9 mouse cellular contexts compared by ENCODE assay signal in genomic region chr6:108772913-108773312, GRCm38 (mm10). TPM values are rescaled to one million over a fixed set of nuclear protein-coding genes. Genes with fewer than 3 reads are reported as not detected.
DNase-seq lines count a peak whose midpoint lies in the region; ATAC-seq and TF ChIP-seq lines count a peak whose summit lies in the region.
"Had no signal": no experiment of that assay in that cellular context is flagged by ENCODE, and none has a peak within 500 bp of the region (broad histone marks: within the 10 kb centered on the region; RNA-seq: fewer than 3 reads in every experiment).

No protein-coding gene starts in this region.

- WGBS in forebrain, embryonic 13.5 days, result 18% methylated on average over 9 of the region's 9 CpGs

- no peaks in the 10 kb centered on the region for H3K36me3 ChIP-seq in G1E (replicated peaks)
- no peaks in the 10 kb centered on the region for H3K36me3 ChIP-seq in forebrain, embryonic 13.5 days (ENCODE audit: poor library complexity, severe bottlenecking)
- H3K36me3 ChIP-seq: hindbrain, embryonic 15.5 days had no signal

- peak; percentile 93 for TF ChIP-seq CTCF in G1E (IDR thresholded peaks at IDR 0.05; ENCODE audit: low read depth, low read length)

- peak; percentile 47 for DNase-seq in G1E (ENCODE audit: low spot score)
- DNase-seq in c-Kit-positive CD71-positive TER-119-positive erythroid progenitor cells, embryonic 14.5 days (ENCODE audit: low spot score), result peak; percentile 58
- DNase-seq in heart, postnatal 4 days, result peak; percentile 91
- DNase-seq in layer of hippocampus, adult 8-10 months (ENCODE audit: low spot score in 2 of 2), result peak; percentile 60 to 82
- DNase-seq in lung, postnatal 14 days, result peak; percentile 88
- DNase-seq in retina, postnatal 1 day, result peak; percentile 82
- peak; percentile 93 for DNase-seq in thymus, postnatal 4 days

- H3K27me3 ChIP-seq in G1E (ENCODE audit: insufficient read depth, low read length), result peaks cover 9% of the 10 kb centered on the region; the same call in 1 of the 2 replicates
- no peaks in the 10 kb centered on the region for H3K27me3 ChIP-seq in forebrain, embryonic 13.5 days
- H3K27me3 ChIP-seq: hindbrain, embryonic 15.5 days had no signal

- H3K4me3 ChIP-seq in G1E (ENCODE audit: low read depth, low read length), result no peak overlapping the region
- no peak overlapping the region for H3K4me3 ChIP-seq in forebrain, embryonic 13.5 days
- H3K4me3 ChIP-seq: hindbrain, embryonic 15.5 days had no signal

- H3K4me2 ChIP-seq in forebrain, embryonic 13.5 days, result no peak overlapping the region
- H3K4me2 ChIP-seq: hindbrain, embryonic 15.5 days had no signal

- H3K9me3 ChIP-seq in G1E (replicated peaks), result no peaks in the 10 kb centered on the region
- no peaks in the 10 kb centered on the region for H3K9me3 ChIP-seq in forebrain, embryonic 13.5 days (replicated peaks)
- H3K9me3 ChIP-seq: hindbrain, embryonic 15.5 days had no signal

- ATAC-seq in G1E (ENCODE audit: extremely low read depth, insufficient number of reproducible peaks, low FRiP score, poor library complexity, severe bottlenecking), result peak; percentile 50; the same call in 1 of the 2 replicates
- ATAC-seq in forebrain, embryonic 13.5 days, result peak; percentile 69

- H3K9ac ChIP-seq in forebrain, embryonic 13.5 days, result no peak overlapping the region
- H3K9ac ChIP-seq: hindbrain, embryonic 15.5 days had no signal

- no peak overlapping the region for H3K27ac ChIP-seq in forebrain, embryonic 13.5 days
- H3K27ac ChIP-seq: hindbrain, embryonic 15.5 days had no signal

- peaks cover 24% of the 10 kb centered on the region for H3K4me1 ChIP-seq in G1E (ENCODE audit: insufficient read depth, low read depth, low read length)
- H3K4me1 ChIP-seq in forebrain, embryonic 13.5 days, result no peaks in the 10 kb centered on the region
- H3K4me1 ChIP-seq: hindbrain, embryonic 15.5 days had no signal

RNA-seq across cellular contexts. Expression of gene Arl8b, which starts 10.0 kb away (rescaled TPM):
- 400 and 537 TPM in 2 replicates for total RNA-seq in G1E (2014; fragmentation: Nextera tagmentation)
- 168 and 207 TPM in 2 replicates for total RNA-seq in G1E (2017)
- polyA plus RNA-seq in G1E (2012), result 18.8 and 20.9 TPM in 2 replicates
- polyA plus RNA-seq in forebrain, embryonic 13.5 days (2015; fragmentation: Nextera tagmentation; extraction: Ambion mirVana), result 75.7 and 82.8 TPM in 2 replicates
- 10 to 100 TPM; 77.8 to 79.9 TPM for total RNA-seq in heart, postnatal 4 days (2021)
- 100 to 1,000 TPM; 196 to 256 (median 209) TPM for total RNA-seq in layer of hippocampus, adult 8-10 months (2022)

RNA-seq across cellular contexts. Expression of gene Edem1, which starts 55.5 kb away (rescaled TPM):
- 58.4 and 66.1 TPM in 2 replicates for total RNA-seq in G1E (2014; fragmentation: Nextera tagmentation)
- total RNA-seq in G1E (2017), result 79.5 and 84.2 TPM in 2 replicates
- polyA plus RNA-seq in G1E (2012), result 9.6 and 10.3 TPM in 2 replicates
- 8.6 and 9.1 TPM in 2 replicates for polyA plus RNA-seq in forebrain, embryonic 13.5 days (2015; fragmentation: Nextera tagmentation; extraction: Ambion mirVana)
- total RNA-seq in heart, postnatal 4 days (2021), result 10 to 100 TPM; 14.2 to 22.3 TPM
- total RNA-seq in layer of hippocampus, adult 8-10 months (2022), result 10 to 100 TPM; 18.2 to 34.0 (median 22.9) TPM
